Mouse (Mus musculus) embryo, embryonic 9.5 days (tissue): ENCODE results near the gene Triml2.

Experiments
- DNase-seq: peaks from one replicate; pipeline ENCODE4 v3.0.0-alpha.2; 2017; ENCODE audit errors: extremely low spot score

Gene Triml2

GRCm38 (mm10) chr8:43180054-43180690 is at the start of gene Triml2:
Gene Triml2, plus strand, starts transcription at chr8:43180541.
- DNase-seq, result no peak

DNA sequence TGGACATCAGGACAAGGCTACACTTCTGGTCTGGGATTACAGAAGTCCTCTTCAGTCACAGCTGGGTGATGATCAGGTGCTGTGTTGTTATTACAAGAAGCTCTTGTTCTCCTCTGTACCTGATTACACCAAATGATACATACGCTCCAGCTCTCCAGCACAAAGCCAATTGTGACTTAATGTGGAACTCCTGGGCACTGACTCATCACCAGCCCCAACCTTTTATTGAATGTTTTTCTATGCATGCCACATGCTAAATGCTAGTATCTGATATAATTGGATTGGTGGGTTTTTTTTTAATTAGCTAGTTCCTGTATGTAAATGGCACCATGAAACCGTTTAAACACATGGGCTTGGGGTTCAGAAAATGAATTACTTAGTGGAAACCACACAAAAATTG is 39.0 kb upstream of the Triml2 start, which contains the start of gene Triml1:
Gene Triml1 (minus strand): TSS at position 101 of the 400 bp plus-strand sequence.
- no peak for DNase-seq

DNA sequence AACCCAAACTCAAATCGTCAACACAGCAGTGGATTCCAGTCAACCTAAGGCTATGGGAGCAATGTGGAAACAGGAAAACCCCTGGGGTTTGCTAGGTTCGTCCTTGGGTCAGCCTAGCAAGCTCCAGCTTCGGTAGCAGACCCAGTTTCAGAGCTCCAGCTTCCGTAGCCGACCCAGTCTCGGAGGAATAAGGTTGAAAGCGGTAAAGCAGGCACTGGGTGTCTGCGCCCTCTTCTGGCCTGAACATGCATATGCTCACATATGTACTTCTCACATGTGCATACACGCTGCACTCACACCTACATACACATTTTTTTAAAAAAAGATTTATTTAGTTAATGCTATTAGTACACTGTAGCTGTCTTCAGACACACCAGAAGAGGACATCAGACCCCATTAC is 31.0 kb upstream of the Triml2 start:
- no peak for DNase-seq

DNA sequence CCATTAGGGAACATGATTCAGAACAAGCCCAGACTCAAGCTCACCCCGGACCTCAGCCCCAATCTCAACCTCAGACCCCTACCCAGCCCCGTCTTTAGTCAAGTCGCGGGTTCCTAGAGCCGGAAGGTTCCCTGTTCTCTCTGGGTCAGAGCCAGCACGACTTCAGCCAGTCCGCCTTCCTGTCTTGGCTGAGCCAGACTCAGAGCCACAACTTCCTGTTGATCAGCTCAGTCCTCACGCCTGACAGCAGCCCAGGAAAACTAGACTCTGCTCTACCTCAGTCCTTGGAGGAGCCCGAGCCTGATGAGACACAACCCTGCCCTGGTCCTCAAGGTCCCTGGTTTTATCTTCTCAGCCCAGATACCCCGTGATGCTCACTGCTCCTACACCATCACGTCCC is 17.1 kb upstream of the Triml2 start:
- no peak for DNase-seq

GRCm38 (mm10) chr8:43164453-43164852 is 15.9 kb upstream of the Triml2 start:
- no peak for DNase-seq

- DNase-seq, result no peak
Observed at GRCm38 (mm10) chr8:43168083-43168482, 12.3 kb upstream of the Triml2 start.

DNA sequence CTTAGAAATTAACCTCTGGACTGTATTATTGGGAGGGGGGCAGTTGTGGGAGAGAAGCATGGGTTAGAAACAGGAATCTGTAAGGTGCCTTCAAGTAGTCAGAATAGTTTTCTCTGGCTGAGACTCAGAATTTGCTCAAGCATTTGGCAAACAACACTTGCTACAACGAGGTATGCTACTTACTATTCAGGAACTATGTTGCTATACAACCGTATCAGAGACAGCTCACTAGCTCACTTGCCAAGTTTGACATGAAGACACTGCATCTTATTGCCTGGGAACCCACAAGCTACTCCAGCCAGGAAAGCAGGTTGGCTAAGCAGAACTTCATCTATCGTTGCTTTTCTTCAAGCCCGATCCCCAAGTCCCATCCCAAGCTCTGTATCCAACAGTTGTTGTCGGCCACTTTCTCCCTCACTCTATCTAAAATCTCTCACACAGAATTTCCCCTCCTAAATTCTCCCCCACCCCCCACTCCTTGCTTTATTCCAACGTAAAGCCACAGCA is 11.0 kb upstream of the Triml2 start:
- no peak for DNase-seq

- DNase-seq, result no peak
Observed at GRCm38 (mm10) chr8:43176766-43177486, 3.4 kb upstream of the Triml2 start.

GRCm38 (mm10) chr8:43178263-43178662 is 2.1 kb upstream of the Triml2 start:
- no peak for DNase-seq

GRCm38 (mm10) chr8:43179189-43179588 is 1.2 kb upstream of the Triml2 start:
- peak; percentile 3 for DNase-seq

- no peak for DNase-seq
Observed at GRCm38 (mm10) chr8:43182281-43182680, 1.9 kb downstream of the Triml2 start.

- DNase-seq, result no peak
Observed at GRCm38 (mm10) chr8:43215554-43215953, 35.2 kb downstream of the Triml2 start.

- no peak for DNase-seq
Observed at GRCm38 (mm10) chr8:43243326-43243725, 63.0 kb downstream of the Triml2 start.
